Mouse (Mus musculus) liver, postnatal 0 days (tissue): ENCODE results near the gene Gpd2.

Experiments used
- CTCF ChIP-seq: sonication (generic); IDR thresholded peaks from 2 replicates; pipeline ENCODE4 v1.5.1; 2016; ENCODE audit warnings: antibody characterized with exemption, low read depth
- EP300 ChIP-seq: IDR thresholded peaks from 2 replicates; pipeline ENCODE4 v1.6.1; 2016; ENCODE audit warnings: antibody characterized with exemption, low read depth, mild to moderate bottlenecking

DNA sequence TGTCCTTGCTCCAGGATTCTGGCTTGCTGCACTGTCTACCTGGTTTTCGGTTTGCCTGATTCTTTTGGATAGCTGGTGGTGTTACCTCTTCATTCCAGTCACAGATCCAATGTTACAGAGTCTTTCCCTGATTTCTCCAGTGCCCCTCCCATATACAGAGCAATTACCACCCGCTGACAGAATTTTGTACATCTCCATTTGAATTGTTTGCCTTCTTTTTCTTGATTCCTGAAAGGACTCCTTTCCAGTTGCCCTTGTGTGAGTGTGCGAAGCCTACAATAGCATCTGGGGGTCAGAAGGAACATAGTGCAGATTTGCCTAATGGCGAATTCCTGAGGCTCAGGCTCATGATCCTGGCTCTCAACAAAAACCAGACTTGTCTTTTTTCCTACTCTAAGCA is 157.6 kb downstream of the Gpd2 start:
- TF ChIP-seq EP300 = no peak
- no peak for TF ChIP-seq CTCF
